Mouse (Mus musculus): ENCODE data around the gene Cldn10.

GRCm38 (mm10) chr14:118827283-118827904 is 39.7 kb downstream of the Cldn10 start:
- no peak for TF ChIP-seq EP300 (IDR thresholded peaks at IDR 0.05; ENCODE audit: insufficient read depth, low read depth, low read length)
- TF ChIP-seq CTCF (IDR thresholded peaks at IDR 0.05), result no peak

Data from heart, adult 2 months (tissue).